Mouse (Mus musculus) heart, postnatal 14 days (tissue): ENCODE measurements around the gene Vps33b. TPM values are rescaled to one million over a fixed set of nuclear protein-coding genes. Genes with fewer than 3 reads are reported as not detected.
"Not testable (repeated sequence)": the region's sequence is repeated elsewhere in the genome, so short reads cannot be mapped to it uniquely, and the experiment has no call there.

Experiments
- DNase-seq, 2 experiments: peaks; one replicate each; pipeline ENCODE4 v3.0.0; 2021 to 2022
- intact Hi-C: fragments of 180-260 bp; cut with DNase I; formaldehyde crosslinking; loops from one replicate; pipeline ENCODE4 v1.15.1; 2025
- total RNA-seq, 2 experiments: library from RNA; stranded (reverse); gene quantifications; 2 replicates each; pipeline ENCODE4 v1.2.3; 2021

The Vps33b gene
- total RNA-seq, 2 experiments from 2014 or later = 7.0 to 7.4 TPM

DNA sequence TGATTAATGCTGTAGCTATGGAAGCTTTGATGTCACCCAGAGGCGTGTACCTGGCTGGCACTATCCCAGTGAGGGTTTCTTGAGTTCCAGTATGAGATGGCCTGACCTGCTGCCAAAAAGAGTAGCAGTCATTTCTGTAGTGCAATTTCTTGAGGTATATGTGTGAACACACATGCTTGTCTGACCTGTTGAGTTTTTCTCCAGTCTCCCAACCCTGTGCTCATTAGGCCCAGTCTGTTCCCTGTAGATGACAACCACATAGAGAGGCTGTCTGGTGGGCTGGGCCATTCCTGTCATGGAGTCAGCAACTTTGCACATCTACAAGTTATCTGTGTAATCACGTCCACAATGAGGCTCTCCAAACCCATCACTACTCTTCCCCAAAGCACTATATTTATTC, 46.3 kb downstream of the Vps33b start:
- DNase-seq = no peak
- intact Hi-C loops = no loop called here

DNA sequence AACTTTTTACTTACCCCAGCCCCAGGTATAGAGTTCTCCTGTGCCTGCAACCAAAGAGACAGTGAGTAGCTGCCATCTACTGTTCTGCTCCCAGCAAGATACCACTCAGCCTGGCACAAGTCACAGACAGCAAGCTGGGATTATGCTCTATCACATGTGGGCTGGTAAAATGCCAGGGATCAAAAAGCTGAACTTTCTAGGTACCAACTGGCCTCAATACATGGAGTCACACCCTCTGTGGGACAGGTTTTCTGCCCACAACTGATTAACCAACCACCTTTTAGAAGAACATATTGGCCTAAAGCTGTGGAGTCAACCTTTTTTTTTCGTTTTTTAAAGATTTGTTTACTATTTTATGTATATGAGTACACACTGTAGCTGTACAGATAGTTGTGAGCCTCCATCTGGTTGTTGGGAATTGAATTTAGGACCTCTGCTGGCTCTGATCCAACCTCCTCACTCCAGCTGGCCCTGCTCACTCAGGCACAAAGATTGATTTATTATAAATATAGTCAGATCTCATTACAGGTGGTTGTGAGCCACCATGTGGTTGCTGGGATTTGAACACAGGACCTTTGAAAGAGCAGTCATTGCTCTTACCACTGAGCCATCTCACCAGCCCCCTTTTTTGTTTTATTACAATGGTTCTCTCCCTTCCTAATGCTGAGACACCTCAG, 48.1 kb downstream of the Vps33b start:
- intact Hi-C loops = no loop called here
- DNase-seq = no peak

- intact Hi-C loops = no loop called here
- no peak for DNase-seq
Measured at GRCm38 (mm10) chr7:80318670-80319069, 49.2 kb downstream of the Vps33b start.

GRCm38 (mm10) chr7:80319846-80320496, 50.5 kb downstream of the Vps33b start:
- no peak for DNase-seq
- intact Hi-C loops = no loop called here

DNA sequence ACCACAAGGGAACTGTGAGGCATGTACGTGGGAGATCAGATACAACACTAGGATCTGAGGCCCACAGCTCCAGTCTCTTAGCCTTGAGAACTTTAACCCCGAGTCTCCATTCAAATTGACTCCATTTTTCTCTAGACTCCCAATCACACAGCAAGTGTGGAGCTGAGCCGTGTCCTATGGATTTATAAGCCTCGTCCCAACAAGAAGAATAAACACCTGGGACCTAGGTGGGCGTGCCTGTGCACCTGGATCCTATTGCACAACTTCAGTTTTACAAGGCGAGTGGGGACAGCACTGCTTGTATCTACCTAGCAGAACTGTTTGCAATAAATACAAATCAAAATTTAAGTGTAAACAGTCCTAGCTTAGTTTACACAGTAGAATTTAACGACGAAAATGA, 53.9 kb downstream of the Vps33b start:
- intact Hi-C loops = no loop called here

DNA sequence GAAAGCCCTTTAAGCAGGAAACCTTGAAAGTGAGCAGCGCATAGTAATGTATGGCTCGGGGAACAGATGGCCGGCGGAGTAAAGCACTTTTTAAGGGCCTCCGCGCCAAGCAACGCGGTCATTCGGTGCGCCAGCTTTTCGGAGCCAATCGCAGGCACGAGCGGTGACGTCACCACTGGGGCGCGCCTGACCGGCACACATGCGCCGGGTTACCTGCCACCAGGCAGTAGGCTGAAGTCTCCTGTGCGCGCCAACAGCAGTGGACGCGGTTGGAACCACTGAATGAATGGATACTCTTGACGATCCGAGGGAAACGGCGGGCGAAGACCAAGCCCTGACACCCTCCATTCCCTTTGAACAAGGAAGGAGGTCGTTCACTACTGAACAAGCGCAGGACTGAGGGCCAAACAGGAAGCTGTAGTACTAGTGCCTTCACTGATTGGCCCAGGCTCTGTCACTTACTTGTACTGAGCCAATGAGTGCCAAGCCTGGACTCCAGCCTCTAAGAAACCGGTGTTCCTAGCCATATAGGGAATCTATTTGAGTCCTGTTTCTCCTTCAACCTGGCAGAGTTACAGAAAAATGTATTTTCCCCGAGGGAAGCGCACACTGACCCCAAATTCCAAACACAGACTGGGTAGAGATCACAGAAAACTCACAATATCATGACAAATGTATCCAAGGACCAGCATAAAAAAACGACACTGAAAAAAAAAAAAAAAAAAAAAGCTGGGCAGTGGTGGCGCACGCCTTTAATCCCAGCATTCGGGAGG, 54.8 kb downstream of the Vps33b start, which contains the start of gene Rccd1:
TSS of gene Rccd1 (minus strand) at position 412 of the 773 bp plus-strand sequence.
- intact Hi-C loops = loop anchor here (2.0 kb wide), 1 partner anchor 29 kb away; the partner anchor contains the start of gene Prc1
- DNase-seq = peak; percentile 93 to 95

More for the DNA sequence above, 53.9 kb downstream of the Vps33b start:
- no peak for DNase-seq

- not testable (repeated sequence) for DNase-seq
- intact Hi-C loops = loop anchor here (2.0 kb wide), 1 partner anchor 30 kb away; the partner anchor contains the start of gene Prc1
Measured at GRCm38 (mm10) chr7:80324816-80325119, 55.3 kb downstream of the Vps33b start.

DNA sequence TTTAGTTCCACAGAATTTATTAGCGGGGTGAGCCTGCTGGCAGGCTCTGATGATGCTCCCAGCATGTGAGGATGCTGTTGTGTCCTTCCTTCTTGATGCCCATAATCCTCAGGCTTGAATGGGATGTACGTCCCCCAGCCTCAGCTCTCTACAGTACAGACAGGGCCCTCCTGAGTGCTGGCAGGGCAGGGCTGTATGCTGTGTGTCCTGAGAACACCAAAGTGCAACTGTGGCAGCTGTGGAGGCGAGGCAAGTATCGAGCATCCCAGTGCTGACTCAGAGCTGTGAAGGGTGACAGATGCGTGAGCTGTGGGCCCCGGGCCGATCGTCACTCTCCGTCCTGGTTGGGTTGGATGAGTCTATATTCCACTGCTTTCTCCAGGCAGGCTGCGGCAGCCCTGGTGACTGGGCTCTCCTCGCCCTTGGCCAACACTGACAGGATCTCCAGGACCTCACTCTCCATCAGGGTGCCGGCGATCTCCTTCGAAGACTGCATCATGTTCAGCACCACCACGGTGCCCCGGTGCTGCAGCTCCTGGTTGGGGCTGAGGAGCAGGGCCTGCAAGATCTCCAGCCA, 55.9 kb downstream of the Vps33b start:
- no peak for DNase-seq
- intact Hi-C loops = loop anchor here (2.0 kb wide), 1 partner anchor 31 kb away; the partner anchor contains the start of gene Prc1

DNA sequence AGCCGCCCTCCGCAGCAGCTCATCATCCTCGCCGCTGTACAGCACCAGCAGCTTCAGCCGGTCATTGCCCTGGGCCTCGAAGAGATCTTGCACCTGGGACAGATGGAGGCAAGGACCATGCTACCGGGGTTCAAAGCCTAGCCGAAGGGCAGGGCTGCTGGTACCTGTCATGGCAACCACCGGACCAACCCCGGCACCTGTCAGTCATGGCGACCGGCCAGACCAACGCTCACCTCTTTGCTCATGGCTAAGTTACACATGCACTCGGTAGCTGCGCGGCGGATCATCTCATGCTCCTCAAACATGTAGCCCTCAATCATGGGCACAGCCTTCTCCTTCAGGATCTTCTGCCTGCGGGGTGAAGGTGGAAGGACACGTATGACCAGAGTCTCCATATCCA, 56.6 kb downstream of the Vps33b start:
- intact Hi-C loops = no loop called here
- DNase-seq = no peak

GRCm38 (mm10) chr7:80330278-80330677, 60.8 kb downstream of the Vps33b start:
- DNase-seq = no peak
- intact Hi-C loops = no loop called here

DNA sequence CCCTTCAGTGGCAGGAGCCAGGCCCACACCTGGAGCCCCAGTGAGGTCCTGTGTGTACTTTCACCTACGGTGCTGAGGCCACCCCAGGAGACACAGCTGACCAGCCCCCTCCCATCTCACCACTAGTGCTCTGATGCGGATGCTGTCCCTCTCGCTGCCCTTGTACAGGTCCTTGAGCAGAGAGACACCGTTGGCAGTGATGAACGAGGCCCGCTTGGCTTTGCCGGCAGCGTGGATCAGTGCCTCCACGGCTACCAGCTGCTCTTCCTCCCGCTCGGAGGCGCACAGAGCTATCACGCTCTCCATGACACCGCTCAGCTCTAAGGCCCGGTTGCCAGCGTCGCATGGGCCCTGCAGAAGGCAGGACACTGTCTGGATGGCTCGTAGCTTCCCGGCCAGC, 62.0 kb downstream of the Vps33b start:
- no peak for DNase-seq
- intact Hi-C loops = no loop called here

DNA sequence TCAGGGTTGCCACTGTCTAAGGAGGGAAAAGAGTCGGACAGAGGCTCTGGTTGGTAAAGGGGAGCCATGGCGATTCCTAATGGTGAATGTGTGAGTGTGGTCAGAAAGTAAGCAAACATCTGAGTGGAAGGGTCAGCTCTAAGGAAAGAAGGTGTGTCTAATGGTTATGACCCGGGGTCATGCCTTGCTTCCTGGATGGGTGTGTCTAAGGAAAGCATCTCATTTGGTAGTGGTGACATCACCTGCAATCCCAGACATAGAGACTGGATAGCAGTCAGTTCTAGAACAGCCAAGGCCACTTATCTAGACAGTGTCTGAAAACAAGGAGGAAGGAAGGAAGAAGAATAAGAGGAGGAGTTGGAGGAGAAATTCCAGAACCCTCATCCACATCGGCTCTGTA, 65.4 kb downstream of the Vps33b start:
- no peak for DNase-seq
- intact Hi-C loops = no loop called here

DNA sequence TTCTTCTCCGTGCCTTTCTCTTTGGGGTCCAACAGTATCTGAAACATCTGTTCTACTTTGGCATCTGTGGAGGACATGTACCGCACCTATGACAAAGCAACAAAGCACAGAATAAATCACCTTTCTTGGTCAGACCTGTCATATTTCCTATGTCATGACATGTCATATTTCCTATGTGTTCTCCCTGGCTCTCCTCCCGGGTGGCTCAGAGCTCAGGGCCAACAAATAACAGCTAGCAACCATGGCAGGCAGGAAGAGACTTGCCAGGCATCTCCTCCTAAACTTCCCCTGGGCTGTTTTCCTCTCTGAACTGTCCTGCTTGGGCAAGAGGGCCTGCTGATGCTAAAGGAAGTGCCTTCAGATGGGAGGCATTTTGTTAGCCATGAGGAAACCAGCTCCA, 67.5 kb downstream of the Vps33b start:
- intact Hi-C loops = no loop called here

DNA sequence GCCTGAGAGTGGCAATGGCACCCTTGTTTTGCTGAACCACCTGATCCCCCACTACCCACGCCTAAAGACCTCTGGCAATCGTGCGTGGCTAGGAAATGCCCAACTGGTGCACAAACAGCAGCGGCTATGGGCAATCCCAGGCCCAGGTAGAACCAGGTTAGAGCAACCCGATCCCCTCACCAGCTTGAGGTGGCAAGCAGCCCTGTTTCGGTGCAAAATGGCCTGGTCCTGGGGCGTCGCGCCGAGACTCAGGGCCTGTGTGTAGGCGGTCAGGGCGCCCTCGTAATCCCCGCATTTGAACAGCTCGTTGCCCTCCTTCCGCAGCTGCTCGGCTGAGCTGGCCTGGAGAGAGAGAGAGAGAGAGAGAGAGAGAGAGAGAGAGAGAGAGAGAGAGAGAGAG, 69.9 kb downstream of the Vps33b start:
- DNase-seq = peak; percentile 35 to 38
- intact Hi-C loops = no loop called here

More for the DNA sequence above, 67.5 kb downstream of the Vps33b start:
- no peak for DNase-seq

GRCm38 (mm10) chr7:80339793-80340628, 70.6 kb downstream of the Vps33b start:
- intact Hi-C loops = loop anchor here (2.0 kb wide), 2 partner anchors 31 to 245 kb away; partner anchors contain the start of gene Man2a2

GRCm38 (mm10) chr7:80340793-80341192, 71.3 kb downstream of the Vps33b start, which contains the start of gene Unc45a:
Gene Unc45a (minus strand): TSS chr7:80341005.
- DNase-seq = peak; percentile 70 to 75
- intact Hi-C loops = loop anchor here (2.0 kb wide), 2 partner anchors 30 to 244 kb away; partner anchors contain the start of gene Man2a2

More at GRCm38 (mm10) chr7:80339793-80340628, 70.6 kb downstream of the Vps33b start:
- DNase-seq = peak; percentile 99
